Mouse (Mus musculus) heart, embryonic 11.5 days (tissue): ENCODE measurements around the gene Otud7a. TPM values are rescaled to one million over a fixed set of nuclear protein-coding genes. Genes with fewer than 3 reads are reported as not detected.
A peak's percentile ranks its signal among the peaks of the same experiment; 100 is the strongest.

Experiments
- ATAC-seq: fragments of 200-750 bp; cut with Nextera tagmentation; replicated peaks from 2 replicates; pipeline ENCODE4 v1.8.0; 2017; ENCODE audit warnings: moderate library complexity; ENCODE audit not compliant: insufficient number of reproducible peaks, low FRiP score, low TSS enrichment
- H3K27ac ChIP-seq: fragments of 300-500 bp; sonication (generic); 2 replicates; pipeline ENCODE4 v1.5.1; 2014; ENCODE audit warnings: mild to moderate bottlenecking, low read depth, low read length
- H3K27me3 ChIP-seq: fragments of 300-500 bp; sonication (generic); 2 replicates; pipeline ENCODE4 v1.6.1; 2014; ENCODE audit warnings: mild to moderate bottlenecking, low read length, mixed read lengths; ENCODE audit not compliant: control insufficient read depth, insufficient read depth
- H3K36me3 ChIP-seq: fragments of 300-500 bp; sonication (generic); 2 replicates; pipeline ENCODE4 v1.6.1; 2014; ENCODE audit warnings: mild to moderate bottlenecking, low read length, moderate library complexity, mixed read lengths; ENCODE audit not compliant: control insufficient read depth, insufficient read depth
- H3K4me1 ChIP-seq: fragments of 300-500 bp; sonication (generic); 2 replicates; pipeline ENCODE4 v1.6.1; 2014; ENCODE audit warnings: low read length; ENCODE audit not compliant: control insufficient read depth, insufficient read depth
- H3K4me2 ChIP-seq: fragments of 300-500 bp; sonication (generic); 2 replicates; pipeline ENCODE4 v1.6.1; 2014; ENCODE audit warnings: mild to moderate bottlenecking, moderate library complexity
- H3K4me3 ChIP-seq: fragments of 300-500 bp; sonication (generic); 2 replicates; pipeline ENCODE4 v1.5.1; 2014; ENCODE audit warnings: low read depth, low read length
- H3K9ac ChIP-seq: fragments of 300-500 bp; sonication (generic); 2 replicates; pipeline ENCODE4 v1.6.1; 2014; ENCODE audit warnings: mild to moderate bottlenecking, low read depth, low read length, moderate library complexity
- H3K9me3 ChIP-seq: fragments of 300-500 bp; sonication (generic); replicated peaks from 2 replicates; pipeline ENCODE4 v1.6.1; 2016; ENCODE audit warnings: low read length; ENCODE audit not compliant: control insufficient read depth
- WGBS: fragments of 180-500 bp; shearing (Covaris S2); extraction: QIAGEN DNeasy Blood & Tissue Kit; methylation state at CpG from one replicate; pipeline ENCODE4 v1.1.7; 2014; ENCODE audit not compliant: insufficient replicate concordance; 5-methylcytosine and 5-hydroxymethylcytosine counted together
- polyA plus RNA-seq: library from polyadenylated mRNA; unstranded; fragments of >200 nt; fragmentation: Nextera tagmentation; extraction: Ambion mirVana; gene quantifications from 2 replicates; pipeline ENCODE4 v1.2.1, GENCODE M21; 2014

Gene Otud7a
- polyA plus RNA-seq, 1 experiment from 2014 or later: 0.17 TPM

DNA sequence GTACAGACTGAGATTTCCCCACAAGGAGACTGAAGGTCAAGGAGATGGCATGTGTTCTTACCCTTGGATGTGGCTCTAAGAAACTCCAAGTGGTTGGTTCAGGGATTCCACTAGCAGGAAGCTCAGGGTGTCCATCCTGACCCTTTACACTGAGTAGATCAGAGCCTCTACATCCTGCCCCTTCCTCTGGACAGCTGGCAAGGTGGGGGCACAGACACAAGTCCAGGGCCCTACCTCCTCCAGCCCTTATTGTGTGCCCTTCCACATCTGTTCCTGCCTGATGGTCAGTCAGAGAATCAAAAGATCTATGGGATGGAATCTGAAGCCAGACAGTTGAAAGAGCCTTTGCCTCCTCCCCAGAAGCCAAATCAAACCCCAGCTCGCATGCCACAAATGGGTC lies 293.6 kb downstream of the Otud7a start:
- ATAC-seq: no peak
- H3K27me3 ChIP-seq: no peaks in the 10 kb centered on the region; the same call in 1 of the 2 replicates
- no peaks in the 10 kb centered on the region for H3K36me3 ChIP-seq
- no peaks in the 10 kb centered on the region for H3K4me1 ChIP-seq
- H3K4me3 ChIP-seq: no peak overlapping the region
- no peak overlapping the region for H3K27ac ChIP-seq
- 58% methylated on average over 1 of the region's 1 CpGs for WGBS
- H3K4me2 ChIP-seq: no peak overlapping the region
- H3K9ac ChIP-seq: no peak overlapping the region
- H3K9me3 ChIP-seq: no peaks in the 10 kb centered on the region

DNA sequence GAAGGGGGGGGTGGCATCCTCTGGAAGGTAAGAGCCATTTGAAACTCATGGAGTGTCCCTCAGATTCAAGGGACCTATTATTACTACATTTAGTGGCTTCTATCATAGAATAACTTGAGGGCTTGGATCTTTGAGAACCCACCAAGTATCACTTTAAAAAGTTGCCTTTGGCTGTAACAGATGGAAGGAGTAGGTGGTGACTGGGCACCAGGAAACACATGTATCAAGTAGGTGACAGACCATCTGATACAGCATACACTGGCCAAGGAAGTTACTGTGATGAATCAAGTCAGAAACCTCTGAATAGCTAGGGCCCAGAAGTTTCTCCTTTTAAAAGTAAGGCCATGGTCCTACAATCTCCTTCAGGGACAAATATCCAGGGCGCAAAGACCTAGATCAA lies 298.6 kb downstream of the Otud7a start:
- H3K4me1 ChIP-seq: no peaks in the 10 kb centered on the region
- H3K27ac ChIP-seq: no peak overlapping the region
- H3K27me3 ChIP-seq: no peaks in the 10 kb centered on the region
- H3K36me3 ChIP-seq: no peaks in the 10 kb centered on the region
- no peak for ATAC-seq
- no peaks in the 10 kb centered on the region for H3K9me3 ChIP-seq
- 96% methylated on average over 1 of the region's 1 CpGs for WGBS
- no peak overlapping the region for H3K4me3 ChIP-seq
- no peak overlapping the region for H3K4me2 ChIP-seq
- no peak overlapping the region for H3K9ac ChIP-seq

DNA sequence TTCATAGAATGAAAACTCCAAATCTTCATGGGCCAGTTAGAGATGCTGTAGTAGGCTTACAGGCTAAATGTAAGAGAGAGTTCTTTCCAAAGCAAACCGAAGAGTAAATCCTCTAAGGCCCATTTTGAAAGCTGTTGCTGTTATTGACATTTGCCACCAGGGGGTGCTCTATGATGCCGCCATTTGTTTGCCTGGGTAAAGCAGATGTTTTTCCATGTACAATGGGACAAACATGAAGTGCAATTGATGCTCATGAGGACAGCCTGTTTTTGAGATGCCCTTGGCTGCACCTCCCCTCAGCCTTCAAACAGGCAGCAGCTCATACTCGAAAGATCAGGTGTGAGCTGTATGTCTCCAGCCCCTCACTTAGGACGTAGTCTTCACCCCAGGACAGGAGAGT lies 307.5 kb downstream of the Otud7a start:
- Histone ChIP-seq H3K4me1 (peaks cover 5% of the 10 kb centered on the region), H3K4me3 (no peak overlapping the region), H3K9ac (no peak overlapping the region), H3K36me3 (no peaks in the 10 kb centered on the region), H3K27me3 (peaks cover 38% of the 10 kb centered on the region), H3K4me2 (no peak overlapping the region), H3K9me3 (no peaks in the 10 kb centered on the region), H3K27ac (no peak overlapping the region)
- 44% methylated on average over 4 of the region's 4 CpGs for whole genome bisulfite sequencing
- ATAC-seq: no peak

DNA sequence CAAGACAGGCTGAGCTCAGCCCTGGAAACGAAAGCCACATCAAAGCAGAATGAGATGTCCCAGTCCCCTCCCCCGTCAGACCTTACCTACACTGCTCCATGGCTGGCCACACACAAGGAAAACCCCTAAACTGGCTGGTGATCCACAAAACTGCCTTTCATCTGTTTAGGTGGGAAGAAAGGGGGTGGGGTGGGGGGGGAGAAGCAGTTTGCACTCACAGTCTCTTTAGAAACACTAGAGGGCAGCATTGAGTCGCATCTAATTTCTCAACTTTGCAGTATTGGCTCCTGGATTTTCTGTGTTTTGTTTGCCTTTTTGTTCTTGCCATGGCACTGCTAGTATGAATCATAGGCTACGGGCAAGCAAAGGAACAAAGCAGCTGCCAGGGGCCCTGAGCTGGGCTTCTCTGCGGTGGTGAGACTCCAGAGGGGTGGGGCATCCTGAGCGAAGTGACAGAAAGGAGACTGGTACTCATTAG lies 308.8 kb downstream of the Otud7a start:
- Histone ChIP-seq H3K27ac (no peak overlapping the region), H3K4me1 (peaks cover 5% of the 10 kb centered on the region), H3K4me3 (no peak overlapping the region), H3K9ac (no peak overlapping the region), H3K27me3 (peaks cover 50% of the 10 kb centered on the region), H3K36me3 (no peaks in the 10 kb centered on the region), H3K4me2 (no peak overlapping the region), H3K9me3 (no peaks in the 10 kb centered on the region)
- 23% methylated on average over 6 of the region's 6 CpGs for WGBS
- ATAC-seq: 0 out of 2 replicates have a peak, but pooled peaks have one; percentile 6

DNA sequence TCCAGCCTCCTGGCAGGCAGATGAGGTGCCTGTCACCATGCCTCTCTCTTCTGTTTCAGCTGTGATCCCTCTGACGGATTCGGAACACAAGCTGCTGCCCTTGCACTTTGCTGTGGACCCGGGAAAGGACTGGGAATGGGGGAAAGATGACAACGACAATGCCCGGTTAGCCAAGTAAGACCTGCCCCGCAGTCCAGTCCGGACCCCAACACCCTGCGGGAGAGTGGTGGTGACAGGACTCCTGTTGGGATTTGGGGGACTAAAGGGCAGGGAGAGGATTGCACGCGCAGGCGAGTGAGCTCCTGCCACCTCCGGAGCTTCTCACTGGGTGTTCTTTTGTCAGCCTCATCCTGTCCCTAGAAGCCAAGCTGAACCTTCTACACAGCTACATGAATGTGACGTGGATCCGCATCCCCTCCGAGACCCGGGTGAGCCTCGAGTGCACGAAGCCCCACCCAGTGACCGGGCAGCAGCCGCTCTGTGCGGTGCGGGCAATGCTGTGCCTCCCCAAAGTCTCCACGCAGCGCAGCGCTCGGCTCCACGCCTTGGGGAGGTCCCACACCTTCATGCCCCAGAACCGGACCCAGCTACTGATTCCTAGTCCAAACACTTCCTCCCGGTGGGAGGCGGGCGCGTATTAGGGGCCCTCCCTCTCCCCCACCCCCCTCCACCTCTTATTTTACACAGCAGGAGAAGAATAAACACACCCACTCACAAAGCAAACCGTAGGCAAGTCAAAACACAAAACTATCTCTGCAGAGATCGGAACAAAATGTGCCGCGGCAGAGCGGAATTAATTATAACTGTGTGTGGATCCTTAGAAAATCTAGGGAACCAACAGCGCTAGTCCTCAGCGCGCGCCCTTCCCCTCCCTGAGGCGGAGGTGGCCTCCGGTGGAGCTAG lies 310.3 kb downstream of the Otud7a start:
- Histone ChIP-seq H3K27ac (no peak overlapping the region), H3K9me3 (no peaks in the 10 kb centered on the region), H3K9ac (peak overlapping the region; percentile 47), H3K4me3 (peak overlapping the region; percentile 42), H3K4me2 (peak overlapping the region; percentile 74), H3K36me3 (no peaks in the 10 kb centered on the region), H3K4me1 (peaks cover 5% of the 10 kb centered on the region), H3K27me3 (peaks cover 65% of the 10 kb centered on the region)
- 2% methylated on average over 43 of the region's 43 CpGs for WGBS
- ATAC-seq: no peak

DNA sequence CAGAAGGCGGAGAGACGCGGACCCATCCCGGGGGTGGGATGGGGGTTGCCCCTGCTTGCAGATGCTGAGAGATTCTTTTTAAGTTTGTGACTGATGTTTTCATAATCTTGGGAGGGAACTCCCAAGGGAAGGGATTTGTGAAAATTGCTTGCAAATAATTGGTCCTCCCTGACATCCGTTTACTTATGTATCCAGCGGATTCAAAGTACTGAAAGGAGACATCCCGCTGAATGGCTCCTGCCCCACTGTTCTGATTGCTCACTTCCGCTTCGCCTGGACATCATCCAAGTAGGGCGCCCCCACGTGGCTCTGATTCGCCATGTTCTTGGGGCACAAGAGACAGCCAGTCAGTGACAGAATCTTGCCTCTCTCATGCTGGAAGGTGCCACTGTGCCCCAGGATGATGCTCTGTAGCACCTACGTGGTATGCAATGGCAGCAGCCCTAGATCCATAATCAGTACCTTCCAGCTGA lies 311.0 kb downstream of the Otud7a start:
- Histone ChIP-seq H3K4me3 (peak overlapping the region; percentile 42), H3K36me3 (no peaks in the 10 kb centered on the region), H3K9ac (peak overlapping the region; percentile 47; the same call in 1 of the 2 replicates), H3K4me1 (peaks cover 5% of the 10 kb centered on the region), H3K27me3 (peaks cover 69% of the 10 kb centered on the region), H3K27ac (no peak overlapping the region), H3K4me2 (peak overlapping the region; percentile 74), H3K9me3 (no peaks in the 10 kb centered on the region)
- ATAC-seq: no peak
- WGBS: 1% methylated on average over 13 of the region's 13 CpGs

DNA sequence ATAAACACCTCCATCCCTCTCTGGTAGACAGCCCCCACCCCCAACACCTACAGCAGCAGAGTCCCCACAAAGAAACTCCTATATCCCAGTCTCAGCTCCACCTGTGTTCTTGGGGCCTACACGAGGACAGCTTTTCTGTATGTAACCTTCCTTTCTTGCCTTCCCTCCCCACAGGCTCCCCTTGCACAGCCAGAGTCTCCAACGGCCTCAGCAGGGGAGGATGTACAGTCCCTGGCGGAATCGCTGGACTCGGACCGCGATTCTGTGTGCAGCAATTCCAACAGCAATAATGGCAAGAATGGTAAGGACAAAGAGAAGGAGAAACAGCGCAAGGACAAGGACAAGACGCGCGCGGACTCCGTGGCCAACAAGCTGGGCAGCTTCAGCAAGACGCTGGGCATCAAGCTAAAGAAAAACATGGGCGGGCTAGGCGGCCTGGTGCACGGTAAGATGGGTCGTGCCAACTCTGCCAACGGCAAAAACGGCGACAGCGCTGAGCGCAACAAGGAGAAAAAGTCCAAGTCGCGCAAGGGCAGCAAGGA lies 312.7 kb downstream of the Otud7a start:
- ATAC-seq: no peak
- peaks cover 83% of the 10 kb centered on the region for H3K27me3 ChIP-seq
- H3K4me2 ChIP-seq: peak overlapping the region; percentile 82
- no peak overlapping the region for H3K9ac ChIP-seq
- H3K9me3 ChIP-seq: no peaks in the 10 kb centered on the region
- no peak overlapping the region for H3K27ac ChIP-seq
- H3K4me1 ChIP-seq: peaks cover 5% of the 10 kb centered on the region
- H3K4me3 ChIP-seq: peak overlapping the region; percentile 52
- 6% methylated on average over 25 of the region's 25 CpGs for WGBS
- no peaks in the 10 kb centered on the region for H3K36me3 ChIP-seq

DNA sequence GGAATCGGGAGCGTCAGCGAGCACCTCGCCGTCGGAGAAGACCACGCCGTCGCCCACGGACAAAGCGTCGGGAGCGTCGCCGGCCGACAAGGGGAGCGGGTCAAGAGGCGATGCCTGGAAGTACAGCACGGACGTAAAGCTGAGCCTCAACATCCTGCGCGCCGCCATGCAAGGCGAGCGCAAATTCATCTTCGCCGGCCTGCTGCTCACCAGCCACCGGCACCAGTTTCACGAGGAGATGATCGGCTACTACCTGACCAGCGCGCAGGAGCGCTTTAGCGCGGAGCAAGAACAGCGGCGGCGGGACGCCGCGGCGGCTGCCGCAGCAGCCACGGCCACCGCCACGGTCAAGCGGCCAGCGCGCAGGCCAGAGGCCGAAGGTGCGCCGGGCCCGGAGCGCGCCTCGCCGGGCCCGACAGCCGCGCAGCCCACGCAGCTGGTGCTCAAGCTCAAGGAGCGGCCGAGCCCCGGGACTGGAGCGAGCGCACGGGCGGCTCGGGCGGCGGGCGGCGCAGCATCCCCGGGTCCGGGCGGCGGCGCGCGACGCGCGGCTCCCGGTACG lies 313.2 kb downstream of the Otud7a start:
- Histone ChIP-seq H3K9me3 (no peaks in the 10 kb centered on the region), H3K4me3 (peak overlapping the region; percentile 52), H3K36me3 (no peaks in the 10 kb centered on the region), H3K4me1 (peaks cover 5% of the 10 kb centered on the region), H3K9ac (no peak overlapping the region), H3K4me2 (peak overlapping the region; percentile 82), H3K27me3 (peaks cover 86% of the 10 kb centered on the region), H3K27ac (no peak overlapping the region)
- ATAC-seq: no peak
- WGBS: 1% methylated on average over 82 of the region's 85 CpGs
